Mouse (Mus musculus): ENCODE measurements around the gene Zfp990.
"Not testable (repeated sequence)": the region's sequence is repeated elsewhere in the genome, so short reads cannot be mapped to it uniquely, and the experiment has no call there.

The Zfp990 gene

DNA sequence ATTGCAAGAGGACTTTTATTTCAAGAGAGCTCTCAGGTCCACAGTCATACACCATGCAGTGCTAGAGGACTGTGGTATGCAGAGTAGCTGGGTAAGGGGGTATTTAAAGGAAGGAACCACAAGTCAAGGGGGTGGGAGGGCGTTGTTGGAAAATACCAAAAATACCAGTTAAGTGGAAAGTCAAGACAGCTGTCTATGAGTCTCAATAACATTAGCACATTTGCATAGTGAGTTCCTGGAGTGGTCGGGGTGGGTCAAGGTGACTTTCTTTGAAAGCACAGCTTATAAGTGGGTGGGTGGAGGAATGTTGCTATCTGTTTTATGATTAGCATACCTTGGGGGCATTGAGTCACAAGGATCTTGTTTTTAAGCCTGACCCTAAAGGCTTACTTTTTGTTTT is 75.5 kb downstream of the Zfp990 start:
- not testable (repeated sequence) for DNase-seq (ENCODE audit: low spot score in 2 of 2)

Data from spleen, postnatal 36 days (tissue).